Mouse (Mus musculus) erythroblast, embryonic 14.5 days (primary cell): ENCODE measurements around the gene Rabgap1l. TPM values are rescaled to one million over a fixed set of nuclear protein-coding genes. Genes with fewer than 3 reads are reported as not detected.

Source experiments
- H3K27me3 ChIP-seq: 2 replicates; pipeline ENCODE4 v1.6.1; 2012; ENCODE audit warnings: inconsistent platforms; ENCODE audit not compliant: control insufficient read depth
- H3K36me3 ChIP-seq: 2 replicates; pipeline ENCODE4 v1.6.1; 2012; ENCODE audit warnings: mild to moderate bottlenecking, inconsistent platforms; ENCODE audit not compliant: control insufficient read depth
- H3K4me1 ChIP-seq: 2 replicates; pipeline ENCODE4 v1.6.1; 2012; ENCODE audit warnings: inconsistent platforms; ENCODE audit not compliant: control insufficient read depth
- H3K4me3 ChIP-seq: replicated peaks from 2 replicates; pipeline ENCODE3; 2012; ENCODE audit warnings: moderate library complexity, mild to moderate bottlenecking, inconsistent platforms
- H3K9me3 ChIP-seq: 2 replicates; pipeline ENCODE4 v1.6.1; 2012; ENCODE audit warnings: low read length, inconsistent platforms, mixed read lengths; ENCODE audit not compliant: control insufficient read depth
- GATA1 ChIP-seq: IDR thresholded peaks from 2 replicates; pipeline ENCODE4 v1.6.1; 2012; ENCODE audit warnings: low read length, inconsistent platforms, mixed read lengths
- TAL1 ChIP-seq: IDR thresholded peaks from 3 replicates; pipeline ENCODE4 v1.6.1; 2012; ENCODE audit warnings: low read length, inconsistent platforms, mixed read lengths
- polyA plus RNA-seq: library from polyadenylated mRNA; stranded (reverse); fragments of >175 nt; gene quantifications from 2 replicates; pipeline ENCODE4 v1.2.3, GENCODE M21; 2012

The Rabgap1l gene
- polyA plus RNA-seq, 1 experiment, result 1.0 TPM

DNA sequence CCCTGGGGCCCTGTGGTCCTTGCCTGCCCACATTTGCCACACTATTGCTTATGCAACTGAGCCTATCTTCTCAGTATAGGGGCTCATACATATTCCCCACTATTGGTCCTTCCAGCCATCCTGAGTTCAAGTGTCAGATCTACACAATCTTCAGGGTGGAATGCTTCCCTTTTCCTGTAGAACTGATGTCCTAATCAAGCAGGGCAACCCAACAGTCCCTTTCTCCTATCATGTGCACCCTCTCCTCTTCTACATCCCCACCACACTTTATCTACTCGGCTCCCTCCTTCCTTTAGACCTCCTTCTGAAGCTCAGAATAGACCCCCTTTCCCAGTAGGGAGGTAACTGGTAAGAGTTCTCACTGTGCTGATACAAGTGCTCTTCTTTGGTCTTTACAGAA is 490.7 kb downstream of the Rabgap1l start:
- peaks cover 77% of the 10 kb centered on the region for H3K4me1 ChIP-seq
- no peaks in the 10 kb centered on the region; the same call in 1 of the 2 replicates for H3K36me3 ChIP-seq
- no peak for TF ChIP-seq GATA1
- no peak for TF ChIP-seq TAL1
- no peak overlapping the region for H3K4me3 ChIP-seq
- H3K9me3 ChIP-seq, result no peaks in the 10 kb centered on the region
- H3K27me3 ChIP-seq, result no peaks in the 10 kb centered on the region

DNA sequence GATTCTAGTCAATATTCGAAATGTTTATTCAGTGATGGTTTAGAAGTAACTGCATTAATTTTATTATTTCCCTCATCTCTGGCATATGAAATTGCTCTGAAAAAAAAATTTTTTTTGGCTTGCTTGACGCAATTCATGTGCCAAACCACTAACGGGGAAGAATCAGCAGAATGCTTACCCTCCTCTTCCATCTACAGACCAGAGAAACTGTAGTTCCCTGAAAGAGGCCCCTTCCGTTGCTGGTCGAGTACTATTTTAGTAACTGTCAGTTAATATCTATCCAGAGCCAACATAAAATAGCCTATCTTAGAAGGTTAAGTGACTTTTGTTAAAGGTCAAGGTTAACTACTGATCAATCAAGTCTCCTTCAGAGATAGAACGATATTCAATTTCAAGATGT is 491.9 kb downstream of the Rabgap1l start:
- Histone ChIP-seq H3K4me3 (no peak overlapping the region), H3K9me3 (no peaks in the 10 kb centered on the region), H3K4me1 (peaks cover 70% of the 10 kb centered on the region), H3K27me3 (no peaks in the 10 kb centered on the region), H3K36me3 (no peaks in the 10 kb centered on the region; the same call in 1 of the 2 replicates)
- no peak for TF ChIP-seq TAL1

- Histone ChIP-seq H3K4me1 (peaks cover 67% of the 10 kb centered on the region), H3K27me3 (no peaks in the 10 kb centered on the region), H3K36me3 (no peaks in the 10 kb centered on the region; the same call in 1 of the 2 replicates), H3K9me3 (no peaks in the 10 kb centered on the region), H3K4me3 (no peak overlapping the region)
- no peak for TF ChIP-seq TAL1
- no peak for TF ChIP-seq GATA1
These were observed 492.3 kb downstream of the Rabgap1l start for GRCm38 (mm10) chr1:160300704-160301103.

DNA sequence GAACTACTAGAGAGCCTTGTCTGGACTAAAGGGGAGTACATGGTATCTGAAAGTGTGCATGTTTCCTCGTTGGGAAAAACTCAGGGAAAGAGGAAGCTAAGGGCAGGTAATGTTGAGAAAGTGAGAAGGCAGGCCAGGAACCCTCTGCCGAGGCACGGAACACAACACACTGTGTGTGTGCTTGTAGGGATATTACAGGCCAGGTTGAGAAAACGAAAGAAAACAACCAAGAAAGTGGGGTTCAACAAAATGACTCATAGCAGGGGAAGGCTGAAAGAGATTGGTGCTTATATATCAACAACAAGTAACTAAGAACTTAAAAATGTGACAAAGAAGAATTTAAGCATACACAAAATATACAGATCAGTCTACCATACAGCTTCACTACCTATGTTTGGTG is 493.0 kb downstream of the Rabgap1l start:
- Histone ChIP-seq H3K4me3 (no peak overlapping the region), H3K4me1 (peaks cover 69% of the 10 kb centered on the region), H3K27me3 (no peaks in the 10 kb centered on the region), H3K36me3 (no peaks in the 10 kb centered on the region; the same call in 1 of the 2 replicates), H3K9me3 (no peaks in the 10 kb centered on the region)
- TF ChIP-seq GATA1, result no peak
- no peak for TF ChIP-seq TAL1

GRCm38 (mm10) chr1:160298893-160299292 is 494.1 kb downstream of the Rabgap1l start:
- no peaks in the 10 kb centered on the region for H3K9me3 ChIP-seq
- no peak for TF ChIP-seq TAL1
- no peak for TF ChIP-seq GATA1
- H3K4me1 ChIP-seq, result peaks cover 71% of the 10 kb centered on the region

DNA sequence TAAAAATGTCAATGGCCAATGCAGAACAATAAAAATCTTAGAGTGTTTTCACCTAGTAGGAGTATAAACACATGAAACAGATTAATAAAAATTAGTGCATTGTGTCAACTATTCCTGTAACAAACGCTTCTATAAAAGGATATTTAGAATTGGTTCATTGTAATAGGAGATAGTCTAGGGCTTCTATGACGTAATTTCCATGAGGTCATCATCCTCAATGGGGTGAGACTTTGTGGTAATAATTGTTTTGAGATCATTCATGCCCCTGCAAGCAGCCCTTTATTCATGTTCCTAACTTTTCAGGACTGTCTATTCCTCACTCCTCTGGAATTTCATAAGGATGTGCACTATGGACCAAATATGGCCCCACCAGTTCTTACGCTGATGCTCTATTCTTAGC is 495.3 kb downstream of the Rabgap1l start:
- Histone ChIP-seq H3K4me3 (no peak overlapping the region), H3K4me1 (peaks cover 69% of the 10 kb centered on the region), H3K36me3 (peaks cover 2% of the 10 kb centered on the region), H3K9me3 (no peaks in the 10 kb centered on the region), H3K27me3 (no peaks in the 10 kb centered on the region)
- TF ChIP-seq GATA1, result no peak
- TF ChIP-seq TAL1, result no peak

More at GRCm38 (mm10) chr1:160298893-160299292, 494.1 kb downstream of the Rabgap1l start:
- Histone ChIP-seq H3K36me3 (no peaks in the 10 kb centered on the region; the same call in 1 of the 2 replicates), H3K27me3 (no peaks in the 10 kb centered on the region), H3K4me3 (no peak overlapping the region)

- Histone ChIP-seq H3K36me3 (peaks cover 2% of the 10 kb centered on the region), H3K9me3 (no peaks in the 10 kb centered on the region), H3K4me1 (peaks cover 50% of the 10 kb centered on the region), H3K27me3 (no peaks in the 10 kb centered on the region), H3K4me3 (no peak overlapping the region)
- TF ChIP-seq GATA1 (no peak), TAL1 (no peak)
These were observed 497.7 kb downstream of the Rabgap1l start for GRCm38 (mm10) chr1:160295323-160295722.

DNA sequence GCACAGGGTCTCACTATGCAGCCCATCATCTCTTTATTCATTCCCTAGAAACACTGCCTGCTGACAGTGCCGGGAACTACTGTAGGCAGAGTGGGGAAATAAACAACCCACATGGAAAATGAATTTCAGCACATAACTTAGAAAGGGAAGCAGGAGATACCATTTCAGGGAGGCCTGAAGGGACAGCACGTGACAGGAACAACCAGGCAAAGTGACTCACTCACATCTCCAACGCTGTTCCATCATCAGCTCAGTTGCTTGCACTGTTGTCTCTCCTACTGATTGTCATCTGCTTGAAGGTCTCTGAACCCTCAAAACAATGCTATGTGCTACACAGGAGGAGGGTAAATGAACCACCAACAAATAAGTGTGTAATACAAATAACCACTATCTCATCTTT is 499.5 kb downstream of the Rabgap1l start:
- TF ChIP-seq TAL1 (no peak), GATA1 (no peak)
- Histone ChIP-seq H3K36me3 (peaks cover 2% of the 10 kb centered on the region), H3K4me1 (peaks cover 35% of the 10 kb centered on the region), H3K27me3 (no peaks in the 10 kb centered on the region), H3K4me3 (no peak overlapping the region), H3K9me3 (no peaks in the 10 kb centered on the region)

- H3K36me3 ChIP-seq, result peaks cover 2% of the 10 kb centered on the region
These were observed 501.0 kb downstream of the Rabgap1l start for GRCm38 (mm10) chr1:160292058-160292457.

DNA sequence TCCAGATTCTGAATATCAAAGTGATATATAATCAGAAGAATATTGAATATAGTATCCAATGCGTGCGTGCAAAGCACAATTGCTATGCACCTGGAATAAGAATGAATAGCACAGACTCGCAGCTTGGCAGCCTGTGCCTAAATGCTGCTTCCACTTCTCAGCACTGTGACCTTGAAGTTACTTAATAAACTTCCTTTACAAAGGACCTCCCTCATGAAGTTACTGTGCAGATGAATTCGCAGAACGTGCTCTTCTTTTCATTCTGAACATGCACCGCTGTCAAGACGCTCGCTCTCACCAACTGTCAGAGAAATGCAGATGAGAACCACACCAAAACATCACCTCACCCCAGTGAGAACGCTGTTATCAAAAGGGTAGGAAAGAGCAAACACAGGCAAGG is 502.8 kb downstream of the Rabgap1l start:
- Histone ChIP-seq H3K9me3 (no peaks in the 10 kb centered on the region), H3K36me3 (peaks cover 2% of the 10 kb centered on the region), H3K4me1 (peaks cover 31% of the 10 kb centered on the region), H3K4me3 (no peak overlapping the region), H3K27me3 (no peaks in the 10 kb centered on the region)
- no peak for TF ChIP-seq GATA1
- no peak for TF ChIP-seq TAL1

More at GRCm38 (mm10) chr1:160292058-160292457, 501.0 kb downstream of the Rabgap1l start:
- no peak for TF ChIP-seq TAL1
- no peak overlapping the region for H3K4me3 ChIP-seq
- H3K9me3 ChIP-seq, result no peaks in the 10 kb centered on the region
- no peaks in the 10 kb centered on the region for H3K27me3 ChIP-seq
- peaks cover 29% of the 10 kb centered on the region for H3K4me1 ChIP-seq
